Comparison of ENCODE assay signal across 8 mouse cellular contexts in genomic region chr8:126583534-126583933, GRCm38 (mm10). TPM values are rescaled to one million over a fixed set of nuclear protein-coding genes. Genes with fewer than 3 reads are reported as not detected.
DNase-seq lines count a peak whose midpoint lies in the region; ATAC-seq and TF ChIP-seq lines count a peak whose summit lies in the region.

No protein-coding gene starts in this region.

- peak overlapping the region; percentile 70 for H3K9ac ChIP-seq in forebrain, embryonic 14.5 days (ENCODE audit: low read length)
- peak overlapping the region; percentile 75 for H3K9ac ChIP-seq in intestine, embryonic 14.5 days (ENCODE audit: low read length)
- H3K9ac ChIP-seq in liver, embryonic 14.5 days (replicated peaks), result peak overlapping the region; percentile 59

- H3K27ac ChIP-seq in forebrain, embryonic 14.5 days (ENCODE audit: low read depth, low read length), result peak overlapping the region; percentile 85; the same call in 1 of the 2 replicates
- H3K27ac ChIP-seq in intestine, embryonic 14.5 days (ENCODE audit: low read depth), result peak overlapping the region; percentile 97
- peak overlapping the region; percentile 43; the same call in 1 of the 2 replicates for H3K27ac ChIP-seq in liver, embryonic 14.5 days

- no peak for TF ChIP-seq EP300 in liver, embryonic 14.5 days (IDR thresholded peaks at IDR 0.05; ENCODE audit: low read depth)

- H3K27me3 ChIP-seq in forebrain, embryonic 14.5 days (replicated peaks; ENCODE audit: control insufficient read depth, insufficient read depth, low read length), result no peaks in the 10 kb centered on the region
- no peaks in the 10 kb centered on the region for H3K27me3 ChIP-seq in intestine, embryonic 14.5 days (replicated peaks; ENCODE audit: control insufficient read depth, insufficient read depth, low read length)
- H3K27me3 ChIP-seq in liver, embryonic 14.5 days (ENCODE audit: control insufficient read depth, insufficient read depth, low read length), result no peaks in the 10 kb centered on the region

- peaks cover 16% of the 10 kb centered on the region for H3K36me3 ChIP-seq in forebrain, embryonic 14.5 days (ENCODE audit: control insufficient read depth, insufficient read depth, low read length)
- H3K36me3 ChIP-seq in intestine, embryonic 14.5 days (ENCODE audit: control insufficient read depth, insufficient read depth, low read length), result peaks cover 28% of the 10 kb centered on the region
- no peaks in the 10 kb centered on the region for H3K36me3 ChIP-seq in liver, embryonic 14.5 days (replicated peaks; ENCODE audit: control insufficient read depth, insufficient read depth, low read depth)

- 2% methylated on average over 13 of the region's 13 CpGs for WGBS in forebrain, embryonic 14.5 days
- 5% methylated on average over 13 of the region's 13 CpGs for WGBS in intestine, embryonic 14.5 days
- 11% methylated on average over 13 of the region's 13 CpGs for WGBS in liver, embryonic 14.5 days (ENCODE audit: insufficient replicate concordance)

- peak; percentile 29 for DNase-seq in CD4-positive helper T cell, adult 2 months (ENCODE audit: low read depth, low spot score)
- peak; percentile 91 for DNase-seq in MN1 (ENCODE audit: low spot score)
- peak; percentile 57 for DNase-seq in forebrain, embryonic 14.5 days (ENCODE audit: low spot score)
- DNase-seq in intestine, embryonic 14.5 days (ENCODE audit: low spot score), result peak; percentile 75
- DNase-seq in liver, embryonic 14.5 days (ENCODE audit: low read depth in 3 of 3, low spot score in 3 of 3), result no peak
- peak; percentile 67 for DNase-seq in retina, embryonic 14.5 days (ENCODE audit: low spot score)
- no peak for DNase-seq in urinary bladder, adult 18-20 months (ENCODE audit: low spot score in 2 of 2)

- H3K9me3 ChIP-seq in forebrain, embryonic 14.5 days (replicated peaks; ENCODE audit: control insufficient read depth, low read length), result no peaks in the 10 kb centered on the region
- no peaks in the 10 kb centered on the region for H3K9me3 ChIP-seq in intestine, embryonic 14.5 days (ENCODE audit: control insufficient read depth, low read length)
- H3K9me3 ChIP-seq in liver, embryonic 14.5 days (ENCODE audit: control insufficient read depth, low read length), result no peaks in the 10 kb centered on the region

- H3K4me1 ChIP-seq in forebrain, embryonic 14.5 days (ENCODE audit: control insufficient read depth, insufficient read depth, low read length), result peaks cover 35% of the 10 kb centered on the region
- peaks cover 45% of the 10 kb centered on the region for H3K4me1 ChIP-seq in intestine, embryonic 14.5 days (replicated peaks; ENCODE audit: control insufficient read depth, insufficient read depth, low read length)
- H3K4me1 ChIP-seq in liver, embryonic 14.5 days (replicated peaks; ENCODE audit: control insufficient read depth in 2 of 2, insufficient read depth in 2 of 2, low read length in 1 of 2), result peaks cover 13 to 37% of the 10 kb centered on the region in 2 experiments

- peak overlapping the region; percentile 44 for H3K4me3 ChIP-seq in forebrain, embryonic 14.5 days (ENCODE audit: low read depth, low read length)
- H3K4me3 ChIP-seq in intestine, embryonic 14.5 days (ENCODE audit: low read depth, low read length), result peak overlapping the region; percentile 47
- H3K4me3 ChIP-seq in liver, embryonic 14.5 days (ENCODE audit: insufficient read depth in 1 of 2, low read depth in 2 of 2, low read length in 2 of 2), result peak overlapping the region; percentile 10 to 57; a peak in 3 of 4 replicates

- peak; percentile 40; the same call in 1 of the 2 replicates for ATAC-seq in forebrain, embryonic 14.5 days
- peak; percentile 25; the same call in 1 of the 2 replicates for ATAC-seq in intestine, embryonic 14.5 days (replicated peaks; ENCODE audit: low FRiP score, low TSS enrichment, low read depth)
- no peak for ATAC-seq in liver, embryonic 14.5 days (ENCODE audit: insufficient read depth)
- no peak for ATAC-seq in megakaryocyte progenitor cell, adult 5-6 weeks (replicated peaks; ENCODE audit: poor library complexity)

- no peak for TF ChIP-seq CTCF in liver, embryonic 14.5 days (IDR thresholded peaks at IDR 0.05; ENCODE audit: low read depth)

- peak overlapping the region; percentile 94 for H3K4me2 ChIP-seq in forebrain, embryonic 14.5 days (ENCODE audit: low read length)
- peak overlapping the region; percentile 97 for H3K4me2 ChIP-seq in intestine, embryonic 14.5 days (ENCODE audit: low read length)
- H3K4me2 ChIP-seq in liver, embryonic 14.5 days (ENCODE audit: low read depth), result peak overlapping the region; percentile 77

RNA-seq across cellular contexts. Expression of gene Irf2bp2, which starts 10.3 kb away (rescaled TPM):
- 7.9 and 8.3 TPM in 2 replicates for polyA plus RNA-seq in forebrain, embryonic 14.5 days (2014; fragmentation: Nextera tagmentation; extraction: Ambion mirVana)
- polyA plus RNA-seq in intestine, embryonic 14.5 days (2014; fragmentation: Nextera tagmentation; extraction: Ambion mirVana), result 11.3 and 11.5 TPM in 2 replicates
- 10.9 and 11.5 TPM in 2 replicates for polyA plus RNA-seq in liver, embryonic 14.5 days (2012; rRNA removed)
- 2.8 and 3.2 TPM in 2 replicates for polyA plus RNA-seq in liver, embryonic 14.5 days (2014; fragmentation: Nextera tagmentation; extraction: Ambion mirVana)
- total RNA-seq in megakaryocyte progenitor cell, adult 5-6 weeks (2015), result 109 and 114 TPM in 2 replicates
- total RNA-seq in megakaryocyte progenitor cell, adult 5-6 weeks (2017), result 95.7 and 110 TPM in 2 replicates

Comparison
In these comparisons a context has a peak if more than half of its experiments do, and no peak if none do; other contexts are left out.
1. DNase-seq: peak in CD4-positive helper T cell, adult 2 months (single experiment), MN1 (single experiment), forebrain, embryonic 14.5 days (single experiment), intestine, embryonic 14.5 days (single experiment) and retina, embryonic 14.5 days (single experiment); none in liver, embryonic 14.5 days (0 of 3) and urinary bladder, adult 18-20 months (0 of 2).
2. ATAC-seq: peak in forebrain, embryonic 14.5 days (single experiment) and intestine, embryonic 14.5 days (single experiment); none in liver, embryonic 14.5 days (single experiment) and megakaryocyte progenitor cell, adult 5-6 weeks (single experiment).
3. H3K27ac ChIP-seq: peak in every context shown above with its lines; median percentile 97 in intestine, embryonic 14.5 days; 85 in forebrain, embryonic 14.5 days; 43 in liver, embryonic 14.5 days.
4. Peak in every context shown above with its lines, with median percentiles within 50 percentile points of each other: H3K4me2 ChIP-seq, H3K4me3 ChIP-seq and H3K9ac ChIP-seq.